Mouse (Mus musculus) central nervous system, embryonic 11.5 days (tissue): ENCODE data around the gene Aamdc. TPM values are rescaled to one million over a fixed set of nuclear protein-coding genes. Genes with fewer than 3 reads are reported as not detected.

Source experiments
- polyA plus RNA-seq: library from polyadenylated mRNA; depleted of rRNA; stranded (reverse); fragments of >200 nt; gene quantifications from 2 replicates; pipeline ENCODE4 v1.2.3, GENCODE M21; 2012; rRNA removed

Gene Aamdc
- 33.8 and 35.4 TPM in 2 replicates for polyA plus RNA-seq

DNA sequence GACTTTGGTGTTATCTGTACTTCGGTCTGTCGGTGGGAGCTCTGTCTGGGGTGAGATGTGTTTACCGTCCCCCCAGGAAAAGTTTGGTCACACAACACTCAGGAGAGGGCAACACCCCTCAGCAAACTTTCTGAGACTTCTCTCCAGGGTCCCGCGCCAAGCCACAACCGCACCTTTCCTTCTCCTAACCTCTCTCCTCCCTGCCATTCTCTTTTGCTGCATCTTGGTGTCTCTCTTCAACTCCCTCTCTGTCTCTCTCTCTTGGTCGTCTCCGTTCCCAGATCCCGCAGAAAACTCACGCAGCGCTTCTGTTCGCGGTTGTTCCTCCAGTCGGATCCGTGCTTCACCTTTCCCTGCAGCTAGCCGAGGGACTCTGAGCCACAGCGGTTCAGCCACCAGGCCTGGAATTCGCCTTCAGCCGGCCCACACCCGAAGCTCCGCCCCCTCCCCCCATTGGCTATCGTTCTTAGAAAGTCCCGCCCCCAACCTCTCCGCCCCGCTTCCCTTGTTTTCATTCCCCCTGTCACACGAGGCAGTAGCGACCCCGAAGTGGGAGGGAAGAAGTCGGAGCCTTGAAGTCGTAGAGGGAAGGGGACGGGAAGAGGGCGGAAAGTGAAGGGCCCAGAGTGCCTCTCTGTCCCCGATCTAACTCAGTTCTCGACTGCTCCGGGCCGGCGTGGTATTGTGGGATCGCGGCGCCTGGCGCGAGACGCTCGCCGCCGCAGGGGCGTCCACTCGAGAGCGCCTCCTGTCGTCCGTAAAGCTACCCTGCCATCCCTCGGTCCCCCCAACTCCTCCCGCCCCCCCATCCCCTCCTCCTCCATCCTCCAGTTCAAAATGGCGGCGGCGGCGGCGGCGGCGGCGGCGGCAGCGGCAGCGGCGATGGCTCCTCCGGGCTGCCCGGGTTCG is at the start of gene Aamdc, which contains the start of gene Rsf1:
Gene Aamdc, minus strand, starts transcription at position 431 of the 909 bp plus-strand sequence.
Gene Rsf1, plus strand, starts transcription at position 823 of the 909 bp plus-strand sequence.

Other genes with a start within 250 kb of the Aamdc start
- 6.8 and 7.6 TPM in 2 replicates for gene Usp35, start 247.5 kb downstream of the Aamdc start, polyA plus RNA-seq
- 3.7 and 4.7 TPM in 2 replicates for gene Kctd21, start 247.2 kb downstream of the Aamdc start, polyA plus RNA-seq
- 49.5 and 51.1 TPM in 2 replicates for gene Alg8, start 207.9 kb downstream of the Aamdc start, polyA plus RNA-seq
- 244 and 291 TPM in 2 replicates for gene Ndufc2, start 179.5 kb downstream of the Aamdc start, polyA plus RNA-seq
- gene Thrsp, start 161.8 kb downstream of the Aamdc start, polyA plus RNA-seq: 0.09 and 0.11 TPM in 2 replicates
- 3.0 and 4.0 TPM in 2 replicates for gene Kctd14, start 128.2 kb downstream of the Aamdc start, polyA plus RNA-seq
- 63.1 and 80.0 TPM in 2 replicates for gene Ints4, start 98.5 kb downstream of the Aamdc start, polyA plus RNA-seq
- gene Rsf1, start 392 bp upstream of the Aamdc start, polyA plus RNA-seq: 20.9 and 40.3 TPM in 2 replicates
- gene Clns1a, start 117.1 kb upstream of the Aamdc start, polyA plus RNA-seq: 145 and 149 TPM in 2 replicates
- 2.7 and 4.1 TPM in 2 replicates for gene Aqp11, start 158.8 kb upstream of the Aamdc start, polyA plus RNA-seq
- gene Pak1, start 209.0 kb upstream of the Aamdc start, polyA plus RNA-seq: 61.8 and 91.3 TPM in 2 replicates